Mouse (Mus musculus) CD4-positive helper T cell, adult 2 months (primary cell): ENCODE data around the gene Lin9.

Experiments used
- DNase-seq: peaks from one replicate; pipeline ENCODE4 v3.0.0-alpha.2; 2012; ENCODE audit warnings: low read depth, missing footprints, low spot score

The Lin9 gene

GRCm38 (mm10) chr1:180707368-180707767, 66.4 kb downstream of the Lin9 start:
- no peak for DNase-seq

GRCm38 (mm10) chr1:180707813-180708212, 66.9 kb downstream of the Lin9 start:
- DNase-seq, result no peak

- no peak for DNase-seq
Measured at GRCm38 (mm10) chr1:180708935-180709776, 68.2 kb downstream of the Lin9 start.

- no peak for DNase-seq
Measured at GRCm38 (mm10) chr1:180718756-180719155, 77.8 kb downstream of the Lin9 start.

- DNase-seq, result no peak
Measured at GRCm38 (mm10) chr1:180719483-180719882, 78.5 kb downstream of the Lin9 start.

GRCm38 (mm10) chr1:180719951-180720689, 79.2 kb downstream of the Lin9 start:
- DNase-seq, result peak; percentile 82

- no peak for DNase-seq
Measured at GRCm38 (mm10) chr1:180722608-180723007, 81.7 kb downstream of the Lin9 start.

- peak; percentile 35 for DNase-seq
Measured at GRCm38 (mm10) chr1:180723701-180724238, 82.8 kb downstream of the Lin9 start.

- DNase-seq, result peak; percentile 93
Measured at GRCm38 (mm10) chr1:180725704-180726179, 84.8 kb downstream of the Lin9 start, which contains the start of gene Acbd3. TSS of gene Acbd3 (plus strand) at chr1:180726043.

- DNase-seq, result no peak
Measured at GRCm38 (mm10) chr1:180726183-180726582, 85.2 kb downstream of the Lin9 start.

- peak; percentile 34 for DNase-seq
Measured at GRCm38 (mm10) chr1:180729231-180729630, 88.3 kb downstream of the Lin9 start.
